Comparison of ENCODE assay signal across 28 mouse cellular contexts in genomic region chr9:86873681-86874080, GRCm38 (mm10). TPM values are rescaled to one million over a fixed set of nuclear protein-coding genes. Genes with fewer than 3 reads are reported as not detected.
"Had no signal": no experiment of that assay in that cellular context is flagged by ENCODE, and none has a peak within 500 bp of the region (broad histone marks: within the 10 kb centered on the region; RNA-seq: fewer than 3 reads in every experiment).

No protein-coding gene starts in this region.

- H3K9me3 ChIP-seq: heart, embryonic 10.5 days; heart, embryonic 12.5 days; hindbrain, embryonic 10.5 days; hindbrain, embryonic 12.5 days; intestine, embryonic 15.5 days; limb, embryonic 10.5 days; limb, embryonic 12.5 days; liver, embryonic 13.5 days; liver, embryonic 15.5 days had no signal

- H3K36me3 ChIP-seq: heart, embryonic 10.5 days; hindbrain, embryonic 10.5 days; hindbrain, embryonic 12.5 days; intestine, embryonic 15.5 days; limb, embryonic 10.5 days; limb, embryonic 12.5 days; liver, embryonic 13.5 days; liver, embryonic 15.5 days had no signal

- H3K4me2 ChIP-seq: heart, embryonic 12.5 days; hindbrain, embryonic 12.5 days; hindbrain, embryonic 14.5 days; intestine, embryonic 15.5 days; limb, embryonic 12.5 days; liver, embryonic 11.5 days; liver, embryonic 13.5 days; liver, embryonic 15.5 days had no signal

- H3K4me3 ChIP-seq: heart, embryonic 10.5 days; heart, embryonic 12.5 days; hindbrain, embryonic 10.5 days; hindbrain, embryonic 12.5 days; intestine, embryonic 15.5 days; layer of hippocampus, adult 2 months; left cerebral cortex, adult 2 months; limb, embryonic 10.5 days; limb, embryonic 12.5 days; liver, embryonic 13.5 days; liver, embryonic 15.5 days had no signal

- ATAC-seq: hindbrain, embryonic 16.5 days; inflammation-experienced regulatory T-cells, adult 6 months; intestine, embryonic 15.5 days; intestine, postnatal 0 days had no signal

- H3K27ac ChIP-seq: heart, embryonic 10.5 days; hindbrain, embryonic 10.5 days; hindbrain, embryonic 12.5 days; hindbrain, embryonic 14.5 days; intestine, embryonic 15.5 days; layer of hippocampus, adult 2 months; left cerebral cortex, adult 2 months; limb, embryonic 10.5 days; limb, embryonic 12.5 days; liver, embryonic 13.5 days; liver, embryonic 15.5 days had no signal

- H3K9ac ChIP-seq: heart, embryonic 12.5 days; hindbrain, embryonic 12.5 days; hindbrain, embryonic 14.5 days; intestine, embryonic 15.5 days; limb, embryonic 12.5 days; liver, embryonic 13.5 days; liver, embryonic 15.5 days had no signal

- DNase-seq: gastrocnemius, postnatal 14 days; gastrocnemius, postnatal 36 days; heart, adult 18-20 months; heart, postnatal 10 days; heart, postnatal 4 days; kidney, adult 18-20 months; kidney, adult 8-10 months; kidney, postnatal 10 days; kidney, postnatal 25 days; kidney, postnatal 4 days; liver; liver, embryonic 13.5 days had no signal

- H3K4me1 ChIP-seq: heart, embryonic 10.5 days; hindbrain, embryonic 10.5 days; intestine, embryonic 15.5 days; limb, embryonic 10.5 days; limb, embryonic 12.5 days; liver, embryonic 13.5 days; liver, embryonic 15.5 days had no signal

RNA-seq across cellular contexts. Expression of gene Snap91, which starts 6.8 kb away (rescaled TPM):
- total RNA-seq: granulocyte monocyte progenitor cell, adult 5-6 weeks had no signal
